Mouse (Mus musculus): ENCODE results near the gene Rufy1. TPM values are rescaled to one million over a fixed set of nuclear protein-coding genes. Genes with fewer than 3 reads are reported as not detected.
A peak's percentile ranks its signal among the peaks of the same experiment; 100 is the strongest.

Rufy1 gene
- polyA plus RNA-seq, 1 experiment from 2014 or later: 27.0 TPM

GRCm38 (mm10) chr11:50376911-50377891, 53.7 kb downstream of the Rufy1 start, which contains the start of gene Hnrnph1:
Gene Hnrnph1, plus strand, starts transcription at chr11:50376990.
- Histone ChIP-seq H3K9ac (peak within 1 kb of the TSS; percentile 95), H3K27me3 (no peaks in the 10 kb centered on the region), H3K4me1 (peaks cover 21% of the 10 kb centered on the region), H3K4me2 (replicated peaks) (peak within 1 kb of the TSS; percentile 90), H3K9me3 (replicated peaks) (no peaks in the 10 kb centered on the region), H3K36me3 (peaks cover 4% of the 10 kb centered on the region), H3K27ac (replicated peaks) (peak within 1 kb of the TSS; percentile 100), H3K4me3 (replicated peaks) (peak within 1 kb of the TSS; percentile 82)
- ATAC-seq (ENCODE audit: insufficient number of reproducible peaks, low FRiP score, low TSS enrichment, low read depth): peak; percentile 95
- WGBS: under 1% methylated on average over 76 of the region's 76 CpGs

- H3K4me1 ChIP-seq: peaks cover 24% of the 10 kb centered on the region
- H3K27ac ChIP-seq (replicated peaks): peak overlapping the region; percentile 100
- WGBS: 20% methylated on average over 10 of the region's 10 CpGs
- H3K4me3 ChIP-seq (replicated peaks): peak overlapping the region; percentile 82
- H3K27me3 ChIP-seq: no peaks in the 10 kb centered on the region
- no peaks in the 10 kb centered on the region for H3K9me3 ChIP-seq (replicated peaks)
- H3K4me2 ChIP-seq (replicated peaks): peak overlapping the region; percentile 90
- no peak for ATAC-seq (ENCODE audit: insufficient number of reproducible peaks, low FRiP score, low TSS enrichment, low read depth)
- peak overlapping the region; percentile 50 for H3K9ac ChIP-seq
- peaks cover 4% of the 10 kb centered on the region for H3K36me3 ChIP-seq
These were observed 54.7 kb downstream of the Rufy1 start for GRCm38 (mm10) chr11:50376156-50376790.

GRCm38 (mm10) chr11:50375421-50375820, 55.5 kb downstream of the Rufy1 start:
- H3K27me3 ChIP-seq: no peaks in the 10 kb centered on the region
- H3K4me2 ChIP-seq (replicated peaks): no peak overlapping the region
- no peak overlapping the region for H3K4me3 ChIP-seq (replicated peaks)
- no peak overlapping the region for H3K27ac ChIP-seq (replicated peaks)
- whole genome bisulfite sequencing: 69% methylated on average over 5 of the region's 5 CpGs
- ATAC-seq (ENCODE audit: insufficient number of reproducible peaks, low FRiP score, low TSS enrichment, low read depth): no peak
- H3K9ac ChIP-seq: no peak overlapping the region
- no peaks in the 10 kb centered on the region for H3K9me3 ChIP-seq (replicated peaks)
- peaks cover 4% of the 10 kb centered on the region for H3K36me3 ChIP-seq
- H3K4me1 ChIP-seq: peaks cover 26% of the 10 kb centered on the region

GRCm38 (mm10) chr11:50374286-50375015, 56.5 kb downstream of the Rufy1 start:
- H3K9me3 ChIP-seq (replicated peaks): no peaks in the 10 kb centered on the region
- no peak overlapping the region for H3K27ac ChIP-seq (replicated peaks)
- 86% methylated on average over 13 of the region's 13 CpGs for WGBS
- H3K4me2 ChIP-seq (replicated peaks): no peak overlapping the region
- no peak overlapping the region for H3K9ac ChIP-seq
- H3K4me3 ChIP-seq (replicated peaks): no peak overlapping the region
- no peaks in the 10 kb centered on the region for H3K27me3 ChIP-seq
- H3K4me1 ChIP-seq: peaks cover 21% of the 10 kb centered on the region
- ATAC-seq (ENCODE audit: insufficient number of reproducible peaks, low FRiP score, low TSS enrichment, low read depth): no peak
- peaks cover under 1% of the 10 kb centered on the region; the same call in 1 of the 2 replicates for H3K36me3 ChIP-seq

- Histone ChIP-seq H3K4me3 (replicated peaks) (no peak overlapping the region), H3K36me3 (no peaks in the 10 kb centered on the region), H3K27ac (replicated peaks) (no peak overlapping the region), H3K9me3 (replicated peaks) (no peaks in the 10 kb centered on the region), H3K27me3 (no peaks in the 10 kb centered on the region), H3K9ac (no peak overlapping the region), H3K4me1 (peaks cover 16% of the 10 kb centered on the region), H3K4me2 (replicated peaks) (no peak overlapping the region)
- no peak for ATAC-seq (ENCODE audit: insufficient number of reproducible peaks, low FRiP score, low TSS enrichment, low read depth)
- whole genome bisulfite sequencing: 100% methylated on average over 1 of the region's 1 CpGs
These were observed 57.3 kb downstream of the Rufy1 start for GRCm38 (mm10) chr11:50373621-50374020.

- Histone ChIP-seq H3K27ac (replicated peaks) (no peak overlapping the region), H3K27me3 (no peaks in the 10 kb centered on the region), H3K9ac (no peak overlapping the region), H3K9me3 (replicated peaks) (no peaks in the 10 kb centered on the region), H3K4me3 (replicated peaks) (no peak overlapping the region), H3K4me2 (replicated peaks) (no peak overlapping the region), H3K4me1 (peaks cover 16% of the 10 kb centered on the region), H3K36me3 (no peaks in the 10 kb centered on the region)
- ATAC-seq (ENCODE audit: insufficient number of reproducible peaks, low FRiP score, low TSS enrichment, low read depth): no peak
These were observed 57.8 kb downstream of the Rufy1 start for GRCm38 (mm10) chr11:50373086-50373485.

GRCm38 (mm10) chr11:50371911-50372310, 59.0 kb downstream of the Rufy1 start:
- 79% methylated on average over 1 of the region's 1 CpGs for WGBS
- H3K4me2 ChIP-seq (replicated peaks): peak overlapping the region; percentile 62
- H3K9ac ChIP-seq: no peak overlapping the region
- no peak for ATAC-seq (ENCODE audit: insufficient number of reproducible peaks, low FRiP score, low TSS enrichment, low read depth)
- no peaks in the 10 kb centered on the region for H3K27me3 ChIP-seq
- no peak overlapping the region for H3K27ac ChIP-seq (replicated peaks)
- no peaks in the 10 kb centered on the region for H3K9me3 ChIP-seq (replicated peaks)
- no peaks in the 10 kb centered on the region for H3K36me3 ChIP-seq
- no peak overlapping the region; the same call in 1 of the 2 replicates for H3K4me3 ChIP-seq (replicated peaks)
- peaks cover 16% of the 10 kb centered on the region for H3K4me1 ChIP-seq

- H3K9me3 ChIP-seq (replicated peaks): no peaks in the 10 kb centered on the region
- no peak; the same call in 1 of the 2 replicates for ATAC-seq (ENCODE audit: insufficient number of reproducible peaks, low FRiP score, low TSS enrichment, low read depth)
- H3K36me3 ChIP-seq: no peaks in the 10 kb centered on the region
- peak overlapping the region; percentile 44 for H3K4me3 ChIP-seq (replicated peaks)
- H3K9ac ChIP-seq: 0 out of 2 replicates have a peak overlapping the region, but pooled peaks have one; percentile 28
- WGBS: 2% methylated on average over 18 of the region's 18 CpGs
- H3K27ac ChIP-seq (replicated peaks): no peak overlapping the region; the same call in 1 of the 2 replicates
- H3K4me2 ChIP-seq (replicated peaks): peak overlapping the region; percentile 62
- H3K4me1 ChIP-seq: peaks cover 12% of the 10 kb centered on the region
- H3K27me3 ChIP-seq: no peaks in the 10 kb centered on the region
These were observed 59.5 kb downstream of the Rufy1 start for GRCm38 (mm10) chr11:50371399-50371841.

GRCm38 (mm10) chr11:50370969-50371368, 60.0 kb downstream of the Rufy1 start:
- H3K27me3 ChIP-seq: no peaks in the 10 kb centered on the region
- peaks cover 8% of the 10 kb centered on the region; the same call in 1 of the 2 replicates for H3K4me1 ChIP-seq
- no peaks in the 10 kb centered on the region for H3K9me3 ChIP-seq (replicated peaks)
- peak overlapping the region; percentile 44; the same call in 1 of the 2 replicates for H3K4me3 ChIP-seq (replicated peaks)
- ATAC-seq (ENCODE audit: insufficient number of reproducible peaks, low FRiP score, low TSS enrichment, low read depth): no peak
- H3K36me3 ChIP-seq: no peaks in the 10 kb centered on the region
- no peak overlapping the region for H3K27ac ChIP-seq (replicated peaks)
- WGBS: 65% methylated on average over 4 of the region's 4 CpGs
- peak overlapping the region; percentile 62 for H3K4me2 ChIP-seq (replicated peaks)
- no peak overlapping the region for H3K9ac ChIP-seq

GRCm38 (mm10) chr11:50369360-50369911, 61.5 kb downstream of the Rufy1 start:
- Histone ChIP-seq H3K27ac (replicated peaks) (no peak overlapping the region), H3K4me1 (peaks cover 7% of the 10 kb centered on the region; the same call in 1 of the 2 replicates), H3K4me3 (replicated peaks) (no peak overlapping the region), H3K4me2 (replicated peaks) (no peak overlapping the region), H3K36me3 (no peaks in the 10 kb centered on the region), H3K9ac (no peak overlapping the region), H3K9me3 (replicated peaks) (no peaks in the 10 kb centered on the region), H3K27me3 (no peaks in the 10 kb centered on the region)
- 81% methylated on average over 5 of the region's 5 CpGs for WGBS
- ATAC-seq (ENCODE audit: insufficient number of reproducible peaks, low FRiP score, low TSS enrichment, low read depth): no peak

Data from embryonic facial prominence, embryonic 15.5 days (tissue).